Mouse (Mus musculus) adrenal gland, adult (tissue): ENCODE measurements at regions not wholly inside any gene's neighbourhood (a gene's known extent, or its start where the extent isn't known, plus 50 kb on each side); places are given as distances from the start of the nearest gene placed in this dataset.

ENCODE experiments used
- DNase-seq, 2 experiments: peaks; one replicate each; pipeline ENCODE4 v3.0.0; 2022 to 2023; ENCODE audit warnings: low spot score in 1 of 2; ENCODE audit not compliant: inconsistent age in 2 of 2

- peak in 1 of 2 experiments; percentile 33 for DNase-seq
Observed at GRCm38 (mm10) chr9:49959987-49960386, 161.3 kb upstream of the Ncam1 start.

- no peak for DNase-seq
Observed at GRCm38 (mm10) chr9:49958890-49959289, 160.2 kb upstream of the Ncam1 start.

DNA sequence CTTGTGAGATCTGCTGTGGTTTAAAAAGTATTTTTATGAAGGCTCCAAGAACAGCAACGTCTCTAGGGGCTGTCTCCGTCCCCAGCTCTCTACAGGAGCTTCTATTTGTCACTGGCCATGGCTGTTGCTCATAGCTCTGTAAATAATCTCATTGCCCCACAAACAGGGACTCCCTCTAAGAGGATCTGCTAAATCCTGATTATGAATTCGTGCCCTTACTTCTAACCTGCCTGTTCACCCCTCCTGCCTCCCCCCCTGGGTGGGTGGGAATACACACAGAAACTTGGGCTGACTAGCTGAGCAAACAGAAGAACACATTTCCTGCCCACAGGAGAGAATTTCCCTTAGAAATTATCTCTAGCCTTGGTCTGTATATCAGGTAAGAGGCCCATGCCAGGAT, 155.9 kb upstream of the Ncam1 start:
- no peak for DNase-seq

DNA sequence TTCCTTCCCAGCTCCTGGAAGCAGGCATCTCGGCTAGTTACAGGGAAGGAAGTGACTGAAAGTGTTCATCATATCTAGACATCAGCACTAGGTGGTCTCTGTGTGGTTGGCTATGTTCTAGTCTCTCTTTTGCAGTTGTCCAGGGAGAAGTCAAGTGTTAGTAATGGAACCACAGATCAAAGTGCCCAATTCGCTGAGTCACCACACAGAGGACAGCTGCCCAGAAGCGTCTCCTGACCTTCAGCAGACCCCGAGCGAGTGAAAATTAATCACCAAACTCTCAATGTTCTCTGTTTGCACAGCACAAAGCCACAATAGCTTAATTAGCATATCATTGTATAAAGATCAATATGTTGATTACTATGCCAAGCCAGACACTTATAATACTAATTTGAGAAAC, 151.6 kb upstream of the Ncam1 start:
- DNase-seq, result peak; percentile 49 to 72

GRCm38 (mm10) chr9:49948546-49948945, 149.8 kb upstream of the Ncam1 start:
- no peak for DNase-seq

DNA sequence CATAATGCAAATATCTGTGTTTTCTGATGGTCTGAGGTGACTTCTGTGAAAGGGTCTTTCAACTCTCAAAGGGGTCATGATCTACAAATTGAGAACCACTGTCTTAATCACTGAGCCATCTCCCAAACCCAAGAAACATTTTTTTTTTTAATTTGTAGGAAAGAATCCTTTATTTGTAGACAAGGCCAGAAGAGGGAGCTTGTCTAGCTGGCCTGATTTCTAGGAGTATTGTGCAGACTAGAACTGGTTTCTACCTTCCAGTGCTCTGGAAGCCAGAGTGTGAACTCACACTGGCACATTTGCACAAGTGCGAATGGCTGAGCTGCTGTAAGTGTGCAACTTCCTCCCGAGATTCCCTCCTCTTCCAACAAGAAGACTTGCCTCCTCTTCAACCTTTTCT, 148.1 kb upstream of the Ncam1 start:
- no peak for DNase-seq

DNA sequence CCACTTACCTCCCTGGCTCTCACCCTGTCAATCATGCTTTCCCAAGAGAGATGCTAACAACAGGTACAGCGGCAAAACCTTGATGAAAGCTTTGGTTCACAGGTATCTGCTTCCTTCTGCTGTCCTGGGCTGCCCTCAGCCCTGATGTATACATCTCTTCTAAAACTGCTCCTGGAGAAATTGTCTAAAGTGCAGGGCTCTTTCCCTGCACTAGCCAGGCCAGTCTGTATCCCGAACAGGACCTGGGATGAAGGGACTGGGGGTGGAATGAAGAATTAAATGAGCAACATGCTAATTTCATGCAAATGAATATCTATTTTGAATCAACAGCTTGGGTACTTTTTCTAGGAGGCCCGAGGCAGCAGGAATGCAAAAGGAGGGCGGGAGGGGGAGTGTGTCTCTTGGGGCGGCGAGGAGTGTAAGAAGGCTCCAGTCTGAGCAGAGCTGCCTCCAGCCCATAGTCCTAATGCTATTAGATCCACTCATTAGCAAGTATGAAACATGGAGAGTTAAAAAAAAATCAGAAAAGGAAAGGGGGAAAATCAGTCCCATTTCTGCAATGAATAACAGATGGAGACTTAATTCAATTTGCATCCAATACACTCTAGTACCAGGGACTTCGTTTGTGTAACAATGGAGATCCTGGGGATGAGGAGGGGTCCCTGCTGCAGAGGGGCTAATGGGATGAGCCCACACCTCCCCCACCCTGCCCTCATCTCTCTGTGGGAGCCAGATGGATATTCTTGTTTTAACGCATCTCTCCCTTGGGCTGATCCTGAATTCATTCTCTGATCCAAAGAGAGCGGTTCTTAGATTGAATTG, 137.0 kb upstream of the Ncam1 start:
- no peak for DNase-seq

DNA sequence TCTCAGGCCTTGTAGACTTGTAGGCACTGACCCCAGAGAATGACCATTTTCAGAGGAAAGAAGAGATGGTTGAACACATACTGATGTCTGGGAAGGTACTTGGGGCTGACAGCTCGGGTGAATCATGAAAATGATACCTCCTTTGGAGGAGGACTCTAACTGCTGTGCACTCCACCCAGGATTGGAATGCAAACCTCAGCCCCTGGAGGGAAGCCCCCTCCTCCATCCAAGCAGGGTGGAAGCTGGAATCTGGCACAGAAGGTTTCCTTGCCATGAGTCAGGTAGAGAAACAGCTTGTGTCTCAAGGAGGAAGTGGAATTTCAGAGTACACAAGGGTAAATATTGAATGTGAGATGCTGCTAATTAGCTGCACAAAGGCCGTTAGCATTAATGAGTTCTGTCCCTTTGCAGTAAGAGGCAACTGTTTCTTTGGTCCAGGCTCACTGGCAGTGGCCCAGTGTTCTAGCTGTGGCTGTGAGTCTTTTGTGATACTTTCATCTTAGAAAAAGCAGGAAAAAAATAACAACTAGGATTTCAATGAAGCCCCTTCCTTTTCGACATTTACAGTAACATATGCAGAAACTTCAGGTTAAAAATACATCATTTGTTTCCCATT, 129.4 kb upstream of the Ncam1 start:
- DNase-seq, result no peak

- DNase-seq, result no peak
Observed at GRCm38 (mm10) chr9:49927281-49927680, 128.6 kb upstream of the Ncam1 start.

DNA sequence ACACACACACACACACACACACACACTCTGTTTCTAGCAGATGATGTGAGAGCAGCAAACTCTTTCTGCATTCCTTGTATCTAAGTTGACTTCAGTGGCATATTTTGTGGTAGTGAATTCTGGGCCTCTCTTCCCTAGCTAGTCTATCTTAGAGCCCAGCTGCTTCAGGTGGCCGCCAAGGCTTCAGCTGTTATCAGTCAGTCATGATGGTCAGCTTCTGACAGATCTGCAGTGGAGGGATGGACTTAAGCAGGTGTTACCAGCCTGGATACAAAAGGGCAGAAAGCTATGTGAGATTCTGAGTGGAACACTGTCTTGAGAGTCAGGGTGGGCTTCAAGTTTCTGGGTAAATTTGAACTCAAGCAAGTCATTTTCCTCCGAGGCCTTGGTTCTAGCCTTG, 127.1 kb upstream of the Ncam1 start:
- DNase-seq, result no peak

GRCm38 (mm10) chr9:49923981-49924501, 125.3 kb upstream of the Ncam1 start:
- DNase-seq, result peak; percentile 12 to 27

GRCm38 (mm10) chr9:49922770-49923169, 124.0 kb upstream of the Ncam1 start:
- DNase-seq, result peak in 1 of 2 experiments; percentile 6

GRCm38 (mm10) chr9:49922162-49922561, 123.4 kb upstream of the Ncam1 start:
- no peak for DNase-seq

DNA sequence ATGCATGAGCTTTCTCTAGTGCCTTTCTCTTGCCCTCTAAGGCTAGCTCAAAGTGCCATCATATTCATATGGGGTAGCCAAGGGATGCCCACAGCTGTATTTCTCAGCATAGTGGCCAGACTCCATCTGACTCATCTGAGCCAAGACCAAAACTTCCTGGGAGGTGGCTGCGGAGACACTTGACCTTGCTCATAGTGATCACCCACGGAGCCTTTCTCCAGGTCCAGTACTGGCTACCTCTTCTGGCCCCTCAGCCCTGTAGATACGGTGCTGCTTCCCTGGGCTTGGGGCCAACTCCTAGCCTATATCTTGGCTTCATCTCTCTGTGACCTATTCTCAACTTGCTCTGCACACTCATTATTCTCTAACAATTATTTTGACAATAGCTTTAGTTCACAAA, 122.6 kb upstream of the Ncam1 start:
- peak in 1 of 2 experiments; percentile 24 for DNase-seq

- DNase-seq, result no peak
Observed at GRCm38 (mm10) chr9:49915046-49915719, 116.5 kb upstream of the Ncam1 start.

DNA sequence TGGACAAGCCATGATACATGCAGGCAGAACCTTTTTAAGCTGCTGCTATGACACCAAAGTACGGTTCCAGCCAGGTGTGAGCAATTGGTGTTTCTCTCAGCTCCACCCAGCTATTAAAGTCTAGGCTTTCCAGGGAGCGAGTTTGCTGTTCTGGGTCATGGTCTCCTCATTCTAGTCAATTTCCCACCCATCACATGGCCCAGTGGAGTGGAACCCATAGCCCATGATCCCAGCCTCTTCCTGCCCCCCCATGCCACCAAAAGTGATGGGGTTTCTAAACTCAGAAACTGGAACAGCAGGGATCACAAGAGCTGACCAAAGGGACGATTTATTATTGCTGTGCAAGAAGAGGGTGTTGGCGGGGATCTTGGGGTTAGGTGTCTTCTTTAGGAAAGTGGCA, 115.0 kb upstream of the Ncam1 start:
- DNase-seq, result no peak

DNA sequence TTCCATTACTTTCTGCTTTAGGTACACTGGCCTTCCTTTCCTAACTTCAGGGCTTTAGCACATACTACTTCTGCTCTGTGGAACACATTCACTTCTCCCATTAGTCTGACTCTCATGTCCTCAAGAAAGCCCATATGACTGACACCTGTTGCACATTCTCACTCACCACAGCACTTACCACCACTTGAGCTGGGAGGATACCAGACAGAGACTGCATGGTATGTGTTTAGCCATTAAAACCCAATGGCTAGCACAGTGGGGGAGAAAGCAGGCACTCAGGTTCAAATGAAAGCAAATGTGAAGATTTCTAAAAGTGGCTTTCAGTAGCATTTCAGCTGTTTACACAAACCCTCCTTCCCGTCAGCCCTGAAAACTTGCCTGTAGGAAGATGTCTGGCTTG, 113.6 kb upstream of the Ncam1 start:
- DNase-seq, result no peak

DNA sequence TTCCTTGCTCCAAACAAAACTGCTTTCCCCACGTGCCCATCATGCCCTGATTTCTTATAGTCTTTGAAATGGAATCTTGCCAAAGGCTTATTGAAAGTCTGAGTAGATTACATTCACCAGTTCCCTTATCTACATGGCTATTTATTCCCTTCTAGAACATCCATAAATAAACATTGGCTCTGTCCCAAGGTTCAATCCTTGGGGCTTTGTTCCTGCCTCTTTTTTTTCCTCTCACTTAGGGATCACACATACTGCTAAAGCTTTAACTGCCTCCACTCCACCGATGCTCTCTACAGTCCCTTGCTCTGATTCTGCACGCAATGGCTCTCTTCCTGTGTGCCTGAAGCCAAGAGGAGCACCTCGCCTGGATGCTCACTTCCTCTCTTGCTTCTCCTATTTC, 107.6 kb upstream of the Ncam1 start:
- peak in 1 of 2 experiments; percentile 75 for DNase-seq

DNA sequence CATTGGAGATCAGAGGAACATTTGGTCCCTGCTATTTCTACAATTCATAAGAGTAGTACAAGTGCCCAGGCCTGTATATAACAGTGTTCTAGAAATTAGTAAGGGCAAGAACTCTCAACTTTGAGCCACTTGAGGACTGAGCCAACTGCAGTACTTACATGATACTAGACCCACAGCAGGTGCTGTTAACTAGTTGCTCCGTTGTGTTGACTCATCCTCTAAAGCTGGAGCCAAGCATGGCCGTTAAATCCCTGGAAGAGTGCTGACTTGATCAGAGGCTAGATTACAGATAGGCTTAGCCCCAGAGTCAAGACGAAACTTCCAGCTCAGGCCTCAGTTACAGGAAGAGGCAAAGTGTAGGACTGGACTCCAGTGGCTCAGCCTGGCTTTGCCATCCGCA, 107.0 kb upstream of the Ncam1 start:
- no peak for DNase-seq

DNA sequence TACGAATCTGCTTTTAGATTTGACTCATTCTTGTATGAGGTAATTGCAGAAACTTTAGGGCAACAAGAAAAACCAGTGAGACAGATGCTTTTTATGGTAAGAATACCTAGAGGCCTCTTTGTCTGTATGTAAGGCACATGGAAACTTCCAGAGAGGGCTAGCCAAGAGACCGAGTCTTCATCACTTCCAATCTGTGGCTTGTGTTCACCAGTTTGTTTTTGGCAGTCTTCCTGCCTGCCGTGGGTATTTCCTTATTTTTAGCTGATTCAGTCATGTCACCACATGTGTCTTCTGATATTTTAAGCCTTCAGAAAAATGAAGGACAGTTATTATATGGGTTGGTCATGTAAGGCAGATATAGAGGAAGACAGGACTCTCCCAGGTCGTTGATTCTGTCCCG, 100.2 kb upstream of the Ncam1 start:
- no peak for DNase-seq

- peak; percentile 15 to 37 for DNase-seq
Observed at GRCm38 (mm10) chr9:49884516-49885343, 86.0 kb upstream of the Ncam1 start.
